Mouse (Mus musculus): ENCODE measurements at regions not wholly inside any gene's neighbourhood (a gene's known extent, or its start where the extent isn't known, plus 50 kb on each side); places are given as distances from the start of the nearest gene placed in this dataset.

GRCm38 (mm10) chr12:54313211-54313845 is 109.7 kb upstream of the Egln3 start:
- DNase-seq, result peak; percentile 89 to 91

- DNase-seq, result peak; percentile 22 to 52
These were observed 109.0 kb upstream of the Egln3 start for GRCm38 (mm10) chr12:54312522-54313210.

- no peak for DNase-seq
These were observed 108.3 kb upstream of the Egln3 start for GRCm38 (mm10) chr12:54311896-54312521.

- no peak for DNase-seq
These were observed 106.2 kb upstream of the Egln3 start for GRCm38 (mm10) chr12:54309874-54310273.

GRCm38 (mm10) chr12:54309219-54309618 is 105.6 kb upstream of the Egln3 start:
- DNase-seq, result no peak

GRCm38 (mm10) chr12:54305135-54305630 is 101.5 kb upstream of the Egln3 start:
- DNase-seq, result no peak

- DNase-seq, result no peak
These were observed 100.1 kb upstream of the Egln3 start for GRCm38 (mm10) chr12:54303746-54304145.

- DNase-seq, result no peak
These were observed 95.8 kb upstream of the Egln3 start for GRCm38 (mm10) chr12:54299506-54299905.

- no peak for DNase-seq
These were observed 89.6 kb upstream of the Egln3 start for GRCm38 (mm10) chr12:54293248-54293647.

- no peak for DNase-seq
These were observed 86.7 kb upstream of the Egln3 start for GRCm38 (mm10) chr12:54290311-54290710.

- no peak for DNase-seq
These were observed 85.1 kb upstream of the Egln3 start for GRCm38 (mm10) chr12:54288747-54289146.

GRCm38 (mm10) chr12:54288041-54288502 is 84.4 kb upstream of the Egln3 start:
- DNase-seq, result no peak

- DNase-seq, result no peak
These were observed 83.5 kb upstream of the Egln3 start for GRCm38 (mm10) chr12:54286911-54287819.

GRCm38 (mm10) chr12:54283646-54284045 is 80.0 kb upstream of the Egln3 start:
- DNase-seq, result no peak

- no peak for DNase-seq
These were observed 79.4 kb upstream of the Egln3 start for GRCm38 (mm10) chr12:54283011-54283410.

- DNase-seq, result no peak
These were observed 78.7 kb upstream of the Egln3 start for GRCm38 (mm10) chr12:54282281-54282921.

- DNase-seq, result no peak
These were observed 76.8 kb upstream of the Egln3 start for GRCm38 (mm10) chr12:54280457-54280856.

GRCm38 (mm10) chr12:54280001-54280400 is 76.3 kb upstream of the Egln3 start:
- DNase-seq, result no peak

GRCm38 (mm10) chr12:54276978-54277537 is 73.4 kb upstream of the Egln3 start:
- no peak for DNase-seq

GRCm38 (mm10) chr12:54273506-54273905 is 69.8 kb upstream of the Egln3 start:
- DNase-seq, result no peak

- no peak for DNase-seq
These were observed 69.0 kb upstream of the Egln3 start for GRCm38 (mm10) chr12:54272696-54273095.

- peak; percentile 25 to 28 for DNase-seq
These were observed 68.6 kb upstream of the Egln3 start for GRCm38 (mm10) chr12:54272226-54272625.

Measured in kidney, adult 8-10 months (tissue).